ENCODE assay signal across 12 mouse cellular contexts in genomic region chr5:111226486-111226885, GRCm38 (mm10).
A peak's percentile ranks its signal among the peaks of the same experiment; 100 is the strongest.
DNase-seq lines count a peak whose midpoint lies in the region; ATAC-seq lines count a peak whose summit lies in the region.
"Had no signal": no experiment of that assay in that cellular context is flagged by ENCODE, and none has a peak within 500 bp of the region (broad histone marks: within the 10 kb centered on the region; RNA-seq: fewer than 3 reads in every experiment).

No protein-coding gene starts in this region.

- H3K4me1 ChIP-seq in heart, embryonic 13.5 days, result peaks cover 70% of the 10 kb centered on the region
- peaks cover 54% of the 10 kb centered on the region for H3K4me1 ChIP-seq in heart, embryonic 11.5 days (ENCODE audit: control insufficient read depth, insufficient read depth, low read length)
- H3K4me1 ChIP-seq in neural tube, embryonic 11.5 days (ENCODE audit: control insufficient read depth, insufficient read depth, low read length), result peaks cover 52% of the 10 kb centered on the region
- peaks cover 38% of the 10 kb centered on the region for H3K4me1 ChIP-seq in embryonic facial prominence, embryonic 12.5 days
- H3K4me1 ChIP-seq in neural tube, embryonic 13.5 days (replicated peaks), result peaks cover 84% of the 10 kb centered on the region

- WGBS in heart, embryonic 13.5 days, result 79% methylated on average over 10 of the region's 10 CpGs
- 88% methylated on average over 10 of the region's 10 CpGs for WGBS in heart, embryonic 11.5 days (ENCODE audit: insufficient replicate concordance)
- 91% methylated on average over 10 of the region's 10 CpGs for WGBS in neural tube, embryonic 11.5 days
- WGBS in embryonic facial prominence, embryonic 12.5 days, result 86% methylated on average over 10 of the region's 10 CpGs
- WGBS in neural tube, embryonic 13.5 days, result 87% methylated on average over 10 of the region's 10 CpGs

- H3K9me3 ChIP-seq in heart, embryonic 13.5 days, result no peaks in the 10 kb centered on the region
- H3K9me3 ChIP-seq in heart, embryonic 11.5 days (replicated peaks; ENCODE audit: control insufficient read depth, low read length), result no peaks in the 10 kb centered on the region
- H3K9me3 ChIP-seq in neural tube, embryonic 11.5 days (ENCODE audit: control insufficient read depth, low read length), result no peaks in the 10 kb centered on the region
- H3K9me3 ChIP-seq in embryonic facial prominence, embryonic 12.5 days, result no peaks in the 10 kb centered on the region
- no peaks in the 10 kb centered on the region for H3K9me3 ChIP-seq in neural tube, embryonic 13.5 days
- H3K9me3 ChIP-seq: limb, embryonic 15.5 days had no signal

- H3K36me3 ChIP-seq in heart, embryonic 13.5 days, result peaks cover 45% of the 10 kb centered on the region
- peaks cover 11% of the 10 kb centered on the region; the same call in 1 of the 2 replicates for H3K36me3 ChIP-seq in heart, embryonic 11.5 days (ENCODE audit: control insufficient read depth, insufficient read depth, low read length)
- peaks cover 8% of the 10 kb centered on the region for H3K36me3 ChIP-seq in neural tube, embryonic 11.5 days (ENCODE audit: control insufficient read depth, insufficient read depth, low read length)
- H3K36me3 ChIP-seq in embryonic facial prominence, embryonic 12.5 days, result peaks cover 45% of the 10 kb centered on the region
- peaks cover 63% of the 10 kb centered on the region for H3K36me3 ChIP-seq in neural tube, embryonic 13.5 days

- H3K4me3 ChIP-seq in heart, embryonic 13.5 days, result no peak overlapping the region
- no peak overlapping the region for H3K4me3 ChIP-seq in heart, embryonic 11.5 days (ENCODE audit: low read depth, low read length)
- H3K4me3 ChIP-seq in neural tube, embryonic 11.5 days (ENCODE audit: low read depth, low read length), result no peak overlapping the region
- no peak overlapping the region for H3K4me3 ChIP-seq in embryonic facial prominence, embryonic 12.5 days
- no peak overlapping the region for H3K4me3 ChIP-seq in neural tube, embryonic 13.5 days
- H3K4me3 ChIP-seq: limb, embryonic 15.5 days had no signal

- H3K4me2 ChIP-seq in heart, embryonic 13.5 days, result no peak overlapping the region
- H3K4me2 ChIP-seq in heart, embryonic 11.5 days, result no peak overlapping the region
- H3K4me2 ChIP-seq in neural tube, embryonic 11.5 days (ENCODE audit: low read depth), result no peak overlapping the region
- no peak overlapping the region for H3K4me2 ChIP-seq in embryonic facial prominence, embryonic 12.5 days (replicated peaks)
- no peak overlapping the region for H3K4me2 ChIP-seq in neural tube, embryonic 13.5 days
- H3K4me2 ChIP-seq: limb, embryonic 15.5 days had no signal

- H3K9ac ChIP-seq in heart, embryonic 13.5 days, result peak overlapping the region; percentile 57; the same call in 1 of the 2 replicates
- no peak overlapping the region for H3K9ac ChIP-seq in heart, embryonic 11.5 days (ENCODE audit: low read depth, low read length)
- no peak overlapping the region for H3K9ac ChIP-seq in neural tube, embryonic 11.5 days (ENCODE audit: low read length)
- no peak overlapping the region for H3K9ac ChIP-seq in embryonic facial prominence, embryonic 12.5 days
- H3K9ac ChIP-seq in neural tube, embryonic 13.5 days, result 0 out of 2 replicates have a peak overlapping the region, but pooled peaks have one; percentile 28
- H3K9ac ChIP-seq: limb, embryonic 15.5 days had no signal

- H3K27ac ChIP-seq in heart, embryonic 13.5 days (replicated peaks), result 0 out of 2 replicates have a peak overlapping the region, but pooled peaks have one; percentile 90
- H3K27ac ChIP-seq in heart, embryonic 11.5 days (ENCODE audit: low read depth, low read length), result no peak overlapping the region
- H3K27ac ChIP-seq in neural tube, embryonic 11.5 days (ENCODE audit: low read depth, low read length), result 0 out of 2 replicates have a peak overlapping the region, but pooled peaks have one; percentile 27
- 0 out of 2 replicates have a peak overlapping the region, but pooled peaks have one; percentile 72 for H3K27ac ChIP-seq in embryonic facial prominence, embryonic 12.5 days
- peak overlapping the region; percentile 86 for H3K27ac ChIP-seq in neural tube, embryonic 13.5 days (replicated peaks)

- no peaks in the 10 kb centered on the region for H3K27me3 ChIP-seq in heart, embryonic 13.5 days (replicated peaks)
- H3K27me3 ChIP-seq in heart, embryonic 11.5 days (ENCODE audit: control insufficient read depth, insufficient read depth, low read length), result no peaks in the 10 kb centered on the region
- H3K27me3 ChIP-seq in neural tube, embryonic 11.5 days (ENCODE audit: control insufficient read depth, insufficient read depth, low read length), result no peaks in the 10 kb centered on the region
- H3K27me3 ChIP-seq in embryonic facial prominence, embryonic 12.5 days, result no peaks in the 10 kb centered on the region
- no peaks in the 10 kb centered on the region for H3K27me3 ChIP-seq in neural tube, embryonic 13.5 days
- H3K27me3 ChIP-seq: limb, embryonic 15.5 days had no signal

- no peak for ATAC-seq in heart, embryonic 13.5 days (ENCODE audit: extremely low read depth, insufficient number of reproducible peaks, low FRiP score, low TSS enrichment)
- ATAC-seq in heart, embryonic 11.5 days (replicated peaks; ENCODE audit: insufficient number of reproducible peaks, low FRiP score, low TSS enrichment), result no peak
- no peak for ATAC-seq in neural tube, embryonic 11.5 days (ENCODE audit: insufficient read depth, low FRiP score, low TSS enrichment)
- no peak for ATAC-seq in embryonic facial prominence, embryonic 12.5 days (ENCODE audit: insufficient number of reproducible peaks, insufficient read depth, low FRiP score, low TSS enrichment)
- ATAC-seq in neural tube, embryonic 13.5 days (ENCODE audit: low read depth), result no peak

- DNase-seq in neural tube, embryonic 11.5 days (ENCODE audit: low spot score), result no peak
- no peak for DNase-seq in neural tube, embryonic 10.5 days (ENCODE audit: extremely low spot score, low spot score)
- DNase-seq in urinary bladder, postnatal 10 days (ENCODE audit: low spot score), result no peak
- DNase-seq in urinary bladder, postnatal 4 days (ENCODE audit: low spot score in 2 of 2), result no peak
- DNase-seq: gastrocnemius, postnatal 25 days; kidney, adult 18-20 months; lung, adult 2 months had no signal

Comparison
In these comparisons a context has a peak if more than half of its experiments do, and no peak if none do; other contexts are left out.
1. H3K9ac ChIP-seq: peak in heart, embryonic 13.5 days (single experiment) and neural tube, embryonic 13.5 days (single experiment); none in heart, embryonic 11.5 days (single experiment), neural tube, embryonic 11.5 days (single experiment) and embryonic facial prominence, embryonic 12.5 days (single experiment).